Mouse (Mus musculus) forebrain, embryonic 10.5 days (tissue): ENCODE data around the gene S100a16. TPM values are rescaled to one million over a fixed set of nuclear protein-coding genes. Genes with fewer than 3 reads are reported as not detected.

Experiments
- polyA plus RNA-seq: library from polyadenylated mRNA; unstranded; fragments of >200 nt; fragmentation: Nextera tagmentation; extraction: Ambion mirVana; gene quantifications from 2 replicates; pipeline ENCODE4 v1.2.1, GENCODE M21; 2016

S100a16 gene
- polyA plus RNA-seq, 1 experiment from 2014 or later = 26.5 TPM

Other genes starting within 250 kb of the S100a16 start
- 12.4 and 14.4 TPM in 2 replicates for gene Gatad2b, start 244.1 kb upstream of the S100a16 start, polyA plus RNA-seq
- 18.8 and 20.9 TPM in 2 replicates for gene Slc27a3, start 147.3 kb upstream of the S100a16 start, polyA plus RNA-seq
- gene Ints3, start 103.6 kb upstream of the S100a16 start, polyA plus RNA-seq = 40.9 and 41.9 TPM in 2 replicates
- 2.0 and 2.3 TPM in 2 replicates for gene Npr1, start 71.4 kb upstream of the S100a16 start, polyA plus RNA-seq
- 344 and 355 TPM in 2 replicates for gene Ilf2, start 61.1 kb upstream of the S100a16 start, polyA plus RNA-seq
- 58.9 and 59.6 TPM in 2 replicates for gene Snapin, start 46.2 kb upstream of the S100a16 start, polyA plus RNA-seq
- gene Chtop, start 27.8 kb upstream of the S100a16 start, polyA plus RNA-seq = 176 and 192 TPM in 2 replicates
- 4.4 and 7.9 TPM in 2 replicates for gene S100a1, start 22.9 kb upstream of the S100a16 start, polyA plus RNA-seq
- gene S100a13, start 22.8 kb upstream of the S100a16 start, polyA plus RNA-seq = 7.8 and 8.2 TPM in 2 replicates
- not detected in 2 replicates for gene S100a14, start 10.4 kb upstream of the S100a16 start, polyA plus RNA-seq
- not detected in 2 replicates for gene S100a3, start 23.3 kb downstream of the S100a16 start, polyA plus RNA-seq
- not detected in 2 replicates for gene S100a2, start 53.0 kb downstream of the S100a16 start, polyA plus RNA-seq
- gene Gm42674, start 64.7 kb downstream of the S100a16 start, polyA plus RNA-seq = not detected in 2 replicates
- gene S100a4, start 66.5 kb downstream of the S100a16 start, polyA plus RNA-seq = 0.47 TPM in 1 of 2 replicates, not detected in the other
- not detected in 2 replicates for gene S100a5, start 71.3 kb downstream of the S100a16 start, polyA plus RNA-seq
- 22.4 and 23.2 TPM in 2 replicates for gene S100a6, start 75.6 kb downstream of the S100a16 start, polyA plus RNA-seq
- gene S100a7a, start 116.8 kb downstream of the S100a16 start, polyA plus RNA-seq = not detected in 2 replicates
- gene S100a8, start 131.7 kb downstream of the S100a16 start, polyA plus RNA-seq = 0.33 TPM in 1 of 2 replicates, not detected in the other
- gene S100a9, start 158.5 kb downstream of the S100a16 start, polyA plus RNA-seq = not detected in 2 replicates
- not detected in 2 replicates for gene Pglyrp4, start 189.7 kb downstream of the S100a16 start, polyA plus RNA-seq
- gene Gm5849, start 240.6 kb downstream of the S100a16 start, polyA plus RNA-seq = not detected in 2 replicates